Mouse (Mus musculus) fibroblast of lung, adult 2 months (primary cell): ENCODE results near the gene Arhgef10l.

ENCODE experiments used
- DNase-seq: peaks from one replicate; pipeline ENCODE4 v3.0.0-alpha.2; 2011; ENCODE audit warnings: low read depth

Gene Arhgef10l

DNA sequence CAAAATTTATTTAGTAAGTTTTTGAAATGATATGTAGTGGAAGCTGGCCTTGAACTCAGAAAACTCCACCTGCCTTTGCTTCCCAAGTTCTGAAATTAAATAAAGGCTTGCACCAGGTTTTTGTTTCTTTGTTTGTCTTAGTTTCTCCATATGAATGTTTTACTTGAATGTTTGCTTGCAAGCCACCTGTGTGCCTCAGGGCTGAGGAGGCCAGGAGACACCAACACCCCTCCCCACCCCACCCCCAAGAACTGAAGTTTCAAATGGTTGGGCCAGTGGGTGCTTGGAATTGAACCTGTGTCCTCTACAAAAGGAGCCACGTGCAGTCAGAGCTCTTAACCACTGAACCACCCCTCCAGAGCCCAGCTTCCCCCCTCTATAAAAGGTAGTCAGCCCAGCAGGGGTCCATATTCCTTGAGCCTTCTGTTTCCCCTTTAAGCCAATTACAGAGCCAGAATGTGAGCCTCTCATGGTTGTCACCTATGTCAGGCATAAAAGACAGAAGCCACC, 28.8 kb upstream of the Arhgef10l start:
- no peak for DNase-seq

DNA sequence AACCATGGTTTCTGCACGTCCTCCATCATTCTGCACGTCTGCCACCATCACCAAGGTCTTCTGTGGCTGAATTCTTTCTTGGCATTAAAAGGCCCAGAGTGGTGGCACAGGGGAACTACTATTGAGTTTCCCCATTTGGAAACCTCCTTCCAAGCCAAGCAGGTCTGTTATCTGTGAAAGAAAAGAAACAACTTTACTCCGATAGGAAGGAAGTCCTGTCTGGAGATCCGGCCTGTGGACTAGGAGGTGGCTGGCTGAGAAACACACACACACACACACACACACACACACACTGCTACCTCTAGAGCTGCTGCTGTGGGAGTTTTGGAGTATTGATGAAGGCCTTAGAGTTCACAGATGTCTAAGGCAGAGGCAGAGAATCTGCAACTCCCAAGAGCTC, 27.7 kb upstream of the Arhgef10l start:
- no peak for DNase-seq

DNA sequence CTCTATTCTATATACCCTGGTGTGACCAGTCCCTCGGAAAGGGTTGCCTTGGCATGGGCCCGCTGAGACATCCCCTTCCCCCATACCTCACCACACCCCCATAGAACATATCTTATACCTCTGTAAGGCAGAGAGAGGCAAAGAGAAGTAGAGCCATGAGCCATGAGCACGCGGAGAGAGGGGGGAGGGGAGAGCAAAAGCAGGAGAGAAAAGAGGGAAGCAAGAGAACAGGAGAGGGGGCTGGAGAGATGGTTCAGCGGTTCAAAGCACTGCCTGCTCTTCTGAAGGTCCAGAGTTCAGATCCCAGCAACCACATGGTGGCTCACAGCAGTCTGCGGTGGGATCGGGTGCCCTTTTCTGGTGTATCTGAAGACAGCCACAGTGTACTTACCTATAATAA, 25.7 kb upstream of the Arhgef10l start:
- DNase-seq, result no peak

DNA sequence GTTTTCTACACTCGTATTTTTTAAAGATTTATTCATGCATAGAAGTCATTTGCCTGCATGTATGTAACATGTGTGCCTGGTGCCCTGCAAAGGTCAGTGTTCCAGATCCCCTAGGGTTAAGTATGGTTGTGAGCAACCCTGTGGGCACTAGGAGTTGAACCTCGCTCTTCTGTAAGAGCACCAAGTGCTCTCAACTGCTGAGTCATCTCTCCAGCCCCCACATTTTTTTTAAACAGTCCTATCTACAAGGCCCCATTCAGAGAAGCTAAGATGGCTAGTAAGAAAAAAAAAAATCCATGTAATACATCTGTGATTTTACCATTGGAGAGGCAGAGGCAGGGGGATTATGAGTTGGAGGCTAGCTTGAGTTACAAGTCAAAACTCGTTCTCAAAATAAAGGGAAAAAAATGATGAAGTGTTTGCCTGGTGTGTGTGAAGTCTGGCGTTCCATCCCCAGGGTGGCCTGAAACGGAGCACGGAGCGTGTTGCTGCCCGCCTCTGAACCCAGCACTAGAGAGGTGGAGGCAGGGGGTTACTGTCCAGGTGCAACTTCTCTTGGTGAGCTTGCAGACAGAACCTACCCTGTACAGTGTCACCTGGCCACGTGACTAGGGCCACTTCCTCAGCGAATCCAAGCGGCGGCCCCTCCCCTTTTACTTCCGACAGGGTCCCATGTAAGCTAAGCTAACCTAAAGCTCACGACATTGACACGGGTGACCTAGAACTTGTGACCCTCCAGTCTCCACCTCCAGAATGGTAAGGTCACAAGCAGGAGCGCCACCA, 24.3 kb upstream of the Arhgef10l start:
- no peak for DNase-seq

DNA sequence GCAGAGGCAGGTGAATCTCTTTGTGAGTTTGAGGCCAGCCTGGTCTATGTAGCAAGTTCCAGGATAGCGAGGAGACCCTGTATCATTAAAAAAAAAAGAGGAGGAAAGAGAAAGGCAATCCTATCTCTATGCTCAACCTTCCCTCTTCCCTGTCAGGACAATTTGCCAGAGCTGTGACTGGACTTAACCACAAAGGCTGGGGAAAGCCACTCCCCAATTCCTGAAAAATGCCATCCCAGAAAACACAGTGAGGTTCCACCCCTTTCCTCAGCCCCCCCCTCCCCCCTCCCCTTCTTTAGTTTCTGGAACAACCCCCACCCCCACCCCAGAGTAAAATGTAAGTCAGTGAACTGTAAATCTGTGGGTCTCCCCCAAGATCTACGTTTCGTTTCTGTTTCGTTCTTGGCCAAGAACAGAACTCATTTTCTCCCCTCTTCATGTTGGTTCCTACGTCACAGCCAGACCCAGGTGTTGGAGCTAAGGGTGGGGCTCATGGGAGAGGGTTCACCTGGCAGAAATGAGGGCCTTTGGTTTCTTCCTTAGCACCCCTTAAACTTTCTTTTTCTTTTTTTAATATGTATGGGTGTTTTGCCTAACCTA, 23.1 kb upstream of the Arhgef10l start:
- DNase-seq, result no peak

DNA sequence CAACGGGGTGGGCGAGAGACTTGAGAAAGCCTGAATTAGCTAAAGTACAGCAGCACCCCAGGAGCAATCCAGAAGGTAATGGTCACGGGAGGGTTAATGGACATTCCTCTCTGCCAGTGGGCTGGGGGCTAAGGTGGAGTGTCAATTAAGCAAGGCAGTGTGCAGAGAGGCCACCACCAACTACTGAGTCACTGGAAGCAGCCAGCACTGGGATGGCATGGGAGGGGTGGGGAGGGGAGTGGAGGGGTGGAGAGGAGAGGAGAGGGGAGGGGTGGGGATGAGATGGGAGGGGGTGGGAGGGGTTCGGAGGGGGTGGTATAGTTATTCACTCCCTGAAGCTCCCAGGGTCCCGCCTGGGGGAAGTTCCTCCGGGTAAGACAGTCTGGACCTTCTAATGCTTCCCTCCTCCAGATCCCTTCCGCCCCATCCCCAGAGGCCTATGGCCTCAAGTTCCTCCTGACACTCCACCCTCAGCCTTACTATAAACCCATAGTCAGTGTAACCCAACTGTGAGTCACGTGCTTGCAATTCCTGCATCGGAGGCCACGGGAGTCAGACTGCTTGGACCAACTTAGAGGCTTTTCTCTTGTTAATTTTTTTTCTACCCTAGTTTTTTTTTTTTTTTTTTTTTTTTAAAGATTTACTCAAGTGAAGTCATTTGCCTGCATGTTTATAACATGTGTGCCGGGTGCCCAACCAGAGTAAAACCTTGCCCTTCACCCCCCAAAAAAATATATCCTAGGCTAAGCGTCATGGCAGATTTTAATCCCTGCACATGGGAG, 22.4 kb upstream of the Arhgef10l start:
- no peak for DNase-seq

DNA sequence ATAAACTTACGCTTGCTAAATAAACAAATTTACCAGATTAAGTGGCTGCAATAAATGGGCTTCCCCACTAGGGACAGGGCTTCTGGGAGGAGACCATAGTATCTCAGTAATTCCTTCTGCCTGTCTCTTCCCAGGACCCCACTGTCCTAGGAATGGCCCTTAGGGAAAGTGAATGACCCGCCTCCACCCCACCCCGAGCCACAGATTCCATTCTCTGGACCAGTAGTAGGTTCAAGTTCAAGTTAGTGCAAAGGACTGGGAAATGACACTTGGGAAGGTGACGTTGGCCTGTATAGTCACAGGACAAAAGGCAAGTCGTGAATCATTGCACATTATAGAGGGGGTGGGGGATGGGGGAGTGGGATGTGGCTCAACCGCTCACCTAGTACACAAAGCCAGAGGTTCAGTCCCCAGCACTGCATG, 19.1 kb upstream of the Arhgef10l start:
- DNase-seq, result no peak

DNA sequence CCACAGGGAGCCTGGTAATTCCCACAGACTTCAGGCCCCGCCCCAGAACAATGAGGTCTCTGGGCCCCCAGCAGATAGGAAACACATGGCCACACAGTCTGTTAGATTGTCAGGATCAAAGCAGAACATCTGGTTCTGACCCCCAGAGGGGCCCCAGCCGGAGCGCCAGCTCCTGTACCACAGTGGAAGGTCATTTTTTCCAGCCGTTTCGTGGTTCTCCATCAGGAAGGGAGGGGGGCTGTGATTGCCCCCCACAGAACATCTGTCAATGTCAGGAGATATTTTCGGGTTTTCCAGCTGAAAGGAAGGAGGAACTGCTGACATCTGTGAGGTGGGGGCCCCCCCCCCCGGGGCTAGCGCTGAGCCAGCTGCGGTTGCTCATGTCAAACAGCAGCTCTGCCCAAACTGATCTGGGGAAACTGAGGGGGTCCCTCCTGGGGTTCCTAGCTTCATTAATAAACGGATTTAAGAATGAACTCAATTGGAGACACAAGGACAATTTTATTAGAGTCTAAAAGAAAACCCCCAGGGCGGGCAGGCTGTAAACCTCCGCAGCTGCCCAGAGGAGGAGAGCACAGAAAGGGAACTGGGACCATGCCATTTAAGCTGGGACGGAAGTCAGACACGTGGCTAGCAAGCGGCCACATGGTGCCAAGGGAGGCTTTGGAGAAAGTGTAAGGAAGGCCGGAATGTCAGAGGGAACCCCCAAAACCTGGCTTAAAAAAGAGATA, 18.5 kb upstream of the Arhgef10l start:
- DNase-seq, result no peak

DNA sequence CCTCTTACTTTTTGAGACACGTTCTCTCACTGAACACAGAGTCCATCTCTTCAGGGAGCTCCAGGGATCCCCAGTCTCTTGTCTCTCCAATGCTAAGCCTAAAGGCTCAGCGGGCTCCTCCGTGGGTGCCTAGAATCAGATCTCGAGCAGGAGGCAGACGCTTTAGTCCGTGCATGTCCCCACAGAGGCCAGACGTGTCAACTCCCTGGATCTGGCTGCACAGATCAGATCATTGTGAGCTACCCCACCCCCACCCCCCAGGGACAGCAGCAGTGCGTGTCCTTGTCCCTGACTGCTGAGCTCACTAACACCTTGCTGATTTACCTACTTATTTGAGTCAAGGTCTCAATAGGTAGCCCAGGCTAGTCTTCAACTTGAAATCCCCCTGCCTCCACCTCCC, 17.8 kb upstream of the Arhgef10l start:
- DNase-seq, result no peak

DNA sequence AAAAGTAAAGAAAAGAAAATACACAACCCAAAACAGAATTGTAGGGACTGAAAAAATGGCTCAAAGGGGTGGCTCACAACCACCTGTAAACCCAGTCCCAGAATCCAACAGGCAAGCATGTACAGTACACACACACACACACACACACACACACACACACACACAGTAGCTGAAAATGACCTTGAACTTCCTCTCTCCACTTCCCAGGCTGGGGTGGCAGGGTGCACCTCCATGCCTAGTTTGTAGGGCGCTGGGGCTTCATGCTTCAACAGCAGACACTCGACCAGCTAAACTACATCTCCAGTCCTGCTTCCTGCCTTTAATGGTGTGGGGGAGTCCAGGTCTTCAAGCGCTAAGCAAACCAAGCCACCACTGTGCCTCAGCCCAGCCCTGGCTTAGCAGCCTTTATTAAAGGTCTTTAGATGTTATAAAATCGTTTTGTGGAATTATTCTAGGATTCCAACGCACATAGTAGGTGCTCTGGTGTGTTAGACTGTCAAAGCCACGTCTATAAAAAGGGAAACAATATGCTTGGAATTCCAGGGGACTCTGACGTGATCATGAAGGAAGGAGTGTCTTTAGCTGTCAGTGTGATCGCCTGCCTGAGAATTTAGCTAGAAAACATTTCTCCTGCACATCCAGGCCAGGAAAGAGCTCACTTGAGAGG, 15.1 kb upstream of the Arhgef10l start:
- no peak for DNase-seq

DNA sequence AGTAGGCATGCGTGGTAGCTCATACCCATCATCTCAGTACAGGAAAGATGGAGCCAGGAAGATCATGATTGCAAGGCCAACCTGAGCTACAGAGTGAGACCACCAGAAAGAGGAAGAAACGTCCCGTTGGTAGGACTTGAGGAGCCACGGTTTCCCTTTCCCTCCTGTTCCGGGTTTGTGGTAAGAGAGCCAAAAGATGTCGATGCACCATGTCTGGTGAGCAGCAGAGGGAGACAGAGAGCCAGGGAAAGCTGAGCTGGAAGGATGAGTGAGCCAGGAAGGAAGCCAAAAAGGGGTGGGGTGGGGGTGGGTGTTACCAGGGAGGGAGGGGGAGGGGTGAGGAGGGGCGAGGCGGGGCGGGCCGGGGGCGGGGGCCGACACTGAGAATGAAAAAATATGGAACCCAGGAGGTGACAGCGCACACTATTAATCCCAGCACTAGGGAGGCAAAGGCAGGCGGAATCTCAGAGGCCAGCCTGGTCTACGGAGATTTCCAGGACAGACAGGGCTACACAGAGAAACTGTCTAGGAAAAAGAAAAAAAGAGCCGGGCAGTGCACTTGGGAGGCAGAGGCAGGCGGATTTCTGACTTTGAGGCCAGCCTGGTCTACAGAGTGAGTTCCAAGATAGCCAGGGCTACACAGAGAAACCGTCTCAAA, 14.0 kb upstream of the Arhgef10l start:
- DNase-seq, result no peak

DNA sequence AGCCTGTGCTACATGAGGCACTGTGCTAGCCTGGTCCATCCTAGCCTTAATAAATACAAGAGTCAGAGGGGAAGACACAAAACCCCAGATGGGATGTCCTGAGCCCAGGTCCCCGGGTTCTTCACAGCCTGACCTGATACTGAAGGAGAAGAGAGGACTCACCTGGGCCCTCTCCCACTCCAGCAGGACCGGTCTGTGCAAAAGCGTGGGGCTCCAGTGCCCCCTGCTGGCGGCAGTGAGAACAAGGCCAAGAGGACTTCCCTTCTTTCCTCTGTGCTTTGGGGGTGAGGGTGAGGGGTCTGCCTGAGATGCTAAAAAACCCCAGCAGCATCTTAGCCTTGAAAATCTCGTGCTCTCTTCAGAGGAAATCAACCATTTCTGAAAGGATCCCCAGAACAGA, 13.2 kb upstream of the Arhgef10l start:
- no peak for DNase-seq

DNA sequence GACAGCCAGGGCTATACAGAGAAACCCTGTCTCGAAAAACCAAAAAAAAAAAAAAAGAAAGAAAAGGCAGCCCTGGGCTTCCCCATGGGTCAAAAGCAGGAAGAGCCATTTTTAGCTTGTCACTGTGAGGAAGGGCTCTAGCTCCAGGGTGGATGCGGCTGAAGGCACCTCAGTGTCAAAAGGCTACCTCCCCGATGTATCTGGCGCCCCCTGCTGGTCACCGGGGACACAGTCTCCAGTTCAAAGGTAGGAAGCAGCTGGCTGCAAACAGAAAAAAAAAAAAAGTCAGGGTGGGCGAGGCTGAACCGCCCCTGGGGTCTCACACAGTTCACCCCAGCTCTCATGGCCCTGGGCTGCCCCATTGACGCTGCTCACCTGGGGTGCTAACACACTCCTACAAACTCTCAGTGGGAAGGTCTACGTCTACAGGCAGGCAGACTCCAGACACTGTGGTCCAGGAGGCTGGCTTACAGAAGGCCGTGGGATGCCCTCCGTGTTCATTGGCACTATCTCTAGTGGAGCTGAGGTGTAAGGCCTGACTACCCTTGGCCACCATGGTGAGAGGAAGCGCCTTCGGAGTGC, 8.6 kb upstream of the Arhgef10l start:
- DNase-seq, result no peak

DNA sequence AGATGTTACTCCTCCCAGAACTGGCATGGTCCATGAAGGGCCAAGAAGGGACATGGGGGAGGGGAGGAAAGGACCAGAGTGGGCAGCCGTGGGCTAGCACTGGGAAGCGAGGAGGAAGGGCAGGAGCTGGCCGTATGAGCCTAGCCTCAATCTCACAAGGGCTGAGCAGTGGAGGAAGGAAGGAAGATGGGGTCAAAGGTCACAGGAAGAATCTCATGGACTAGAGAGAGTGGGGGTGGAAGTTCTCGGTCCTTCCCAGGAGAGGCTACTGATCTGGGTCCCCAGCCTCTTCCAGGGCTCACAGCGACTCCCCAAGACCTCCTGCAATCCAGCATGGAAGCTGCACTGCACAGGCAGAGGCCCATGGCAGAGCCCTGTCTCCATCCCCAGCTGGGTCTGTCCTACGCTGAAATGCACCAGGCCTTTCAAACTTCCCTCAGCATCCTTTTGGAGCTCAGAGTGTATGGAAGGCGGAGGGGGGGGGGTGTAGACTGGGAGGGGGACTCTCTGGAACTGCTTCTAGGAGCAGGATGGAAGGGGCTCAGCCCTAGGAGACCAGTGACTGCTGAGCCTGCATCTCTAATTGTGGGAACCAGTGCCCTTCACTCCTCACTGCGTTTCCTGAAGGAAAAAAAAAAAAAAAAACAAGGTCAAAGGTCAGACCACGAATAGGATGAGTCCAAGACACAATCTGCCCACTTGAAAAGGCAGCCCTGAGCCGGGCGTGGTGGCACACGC, 7.9 kb upstream of the Arhgef10l start:
- DNase-seq, result no peak

DNA sequence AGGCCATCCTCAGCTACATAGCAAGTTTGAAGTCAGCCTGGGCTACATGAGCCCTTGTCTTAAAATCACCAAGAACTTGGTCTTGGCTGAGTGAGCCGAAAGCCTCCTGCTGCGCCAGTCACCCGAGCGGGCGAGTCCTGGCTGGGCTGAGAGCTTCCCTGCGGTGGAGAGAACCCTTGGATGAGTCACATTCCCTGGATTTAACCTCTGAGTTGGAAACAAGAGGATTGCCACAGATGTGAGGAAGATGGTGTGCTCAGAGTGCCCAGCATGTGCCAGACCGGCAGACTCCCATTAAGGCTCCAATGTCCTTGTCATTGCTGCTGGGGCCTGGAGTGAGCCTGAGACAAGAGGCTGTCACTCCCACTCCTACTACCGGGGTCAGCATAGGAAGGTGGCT, 2.0 kb upstream of the Arhgef10l start:
- DNase-seq, result peak; percentile 69

DNA sequence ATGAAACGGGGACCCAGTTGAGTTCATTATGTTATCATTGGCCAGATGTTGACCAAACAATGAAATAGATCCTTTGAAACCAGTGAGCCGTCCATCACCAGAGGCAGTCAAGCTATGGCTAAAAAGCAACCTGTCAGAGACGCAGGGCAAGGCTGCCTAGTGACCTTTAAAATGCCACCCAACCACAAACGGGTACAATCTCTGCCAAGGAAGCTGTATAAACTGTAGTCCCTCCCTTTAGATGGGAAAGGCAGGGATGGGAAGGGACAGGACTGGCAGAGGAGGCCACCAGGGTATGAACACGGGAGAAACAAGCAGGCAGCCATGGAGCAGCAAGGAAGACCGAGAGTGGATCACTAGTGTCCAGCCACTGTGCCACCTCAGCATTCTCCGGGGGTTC, 759 bp downstream of the Arhgef10l start:
- DNase-seq, result no peak

DNA sequence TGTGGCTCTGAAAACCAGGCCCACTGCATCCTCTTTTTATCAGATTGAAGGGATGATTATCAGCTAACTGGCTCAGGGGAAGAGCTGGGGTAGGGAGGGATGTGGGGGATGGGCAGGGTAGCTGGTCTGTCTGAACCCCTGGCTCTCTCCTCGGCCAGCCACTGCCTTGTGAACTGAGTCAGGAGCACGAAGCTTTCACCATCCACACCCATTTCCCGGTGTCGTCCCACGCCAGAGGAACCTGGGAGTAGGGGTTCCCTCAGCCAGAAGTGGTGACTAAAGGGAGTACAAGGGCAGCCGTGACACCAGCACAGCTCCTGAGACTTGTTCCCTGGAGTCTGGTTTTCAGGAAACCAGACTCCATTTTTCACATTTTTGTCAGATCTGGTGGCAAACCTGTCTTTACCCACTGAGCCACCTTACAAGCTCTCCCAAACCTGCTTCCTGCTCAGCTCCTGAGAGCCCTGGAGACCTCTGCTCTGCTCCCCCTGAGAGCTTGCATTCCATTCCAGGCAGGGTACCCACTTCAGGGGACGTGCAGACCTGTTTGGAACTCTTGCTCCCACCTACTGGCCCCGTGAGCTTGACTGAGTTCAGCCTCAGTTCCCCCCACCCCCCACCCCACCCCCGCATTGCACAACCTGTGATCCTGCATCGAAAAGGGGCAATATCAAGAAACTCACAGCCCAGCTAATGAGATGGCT, 2.8 kb downstream of the Arhgef10l start:
- peak; percentile 63 for DNase-seq

DNA sequence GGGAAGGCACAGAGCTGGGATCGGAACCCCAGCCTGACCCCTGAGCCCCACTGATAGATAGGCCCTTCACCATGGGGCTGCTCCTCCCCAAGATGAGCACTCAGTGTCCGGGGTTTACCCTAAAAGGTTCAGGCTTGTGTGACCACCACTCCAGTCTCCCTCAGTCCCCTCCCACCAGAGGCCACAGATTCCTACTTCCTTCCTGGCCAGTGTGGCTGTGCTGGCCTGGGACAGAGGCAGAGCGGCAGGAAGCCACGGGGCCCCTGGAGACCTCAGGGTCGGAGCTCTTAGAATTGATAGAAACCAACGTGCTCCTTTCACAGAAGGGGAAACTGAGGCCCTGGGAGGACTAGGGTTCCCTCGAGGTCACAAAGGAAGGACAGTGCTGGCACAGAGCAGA, 3.4 kb downstream of the Arhgef10l start:
- no peak for DNase-seq

DNA sequence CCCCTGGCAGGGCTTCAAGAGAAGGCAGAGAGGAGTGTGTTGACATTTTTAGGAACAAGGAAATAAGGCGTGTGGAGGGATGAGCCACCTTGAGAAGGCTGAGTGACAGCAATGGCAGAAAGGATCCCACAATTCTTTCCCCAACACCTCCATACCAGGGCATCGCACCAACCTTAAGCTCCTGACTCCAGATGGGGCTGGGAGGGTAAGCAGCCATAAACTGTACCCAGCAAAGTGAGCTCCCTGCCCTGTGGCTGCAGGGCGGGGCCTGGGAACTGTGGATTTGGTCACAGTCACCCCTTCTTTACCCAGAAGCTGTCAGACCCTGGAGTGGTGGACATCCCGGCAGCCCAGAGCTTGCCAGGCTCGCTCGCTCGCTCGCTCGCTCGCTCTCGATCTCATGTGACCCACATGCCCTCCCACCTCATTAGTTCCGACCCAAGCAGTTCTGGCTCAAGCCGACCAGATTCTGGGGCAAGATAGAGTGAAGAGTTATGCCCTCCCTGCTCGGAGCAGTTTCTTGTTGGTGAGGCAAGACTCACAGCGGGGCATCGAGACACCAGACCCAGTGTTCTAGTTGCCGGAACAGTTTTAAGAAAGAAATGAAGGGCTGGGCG, 4.3 kb downstream of the Arhgef10l start:
- DNase-seq, result no peak
